Mouse (Mus musculus): ENCODE data around the gene Rac3.
"Not testable (repeated sequence)": the region's sequence is repeated elsewhere in the genome, so short reads cannot be mapped to it uniquely, and the experiment has no call there.

Gene Rac3

DNA sequence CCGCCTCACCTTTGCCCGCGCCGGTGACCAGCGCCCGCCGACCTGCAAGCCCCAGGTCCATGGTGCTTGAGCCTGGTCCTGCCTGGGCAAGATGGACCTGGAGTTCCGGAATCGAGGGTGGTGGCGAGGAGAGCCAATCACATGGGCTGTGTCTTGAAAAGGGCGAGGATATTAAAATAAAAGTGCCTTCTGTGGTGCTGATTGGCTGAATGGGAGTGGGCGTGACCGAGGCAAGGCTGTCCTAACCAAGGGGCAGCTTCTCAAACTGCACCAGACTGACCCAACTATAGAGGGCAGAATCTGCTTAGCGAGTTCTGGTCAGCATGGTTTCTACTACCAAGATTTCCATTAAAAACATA lies 5.9 kb downstream of the Rac3 start, which contains the start of gene Dcxr:
Gene Dcxr, minus strand, starts transcription at position 113 of the 359 bp plus-strand sequence.
- peak; percentile 76 for DNase-seq (ENCODE audit: extremely low read depth, low read depth, low spot score)

DNA sequence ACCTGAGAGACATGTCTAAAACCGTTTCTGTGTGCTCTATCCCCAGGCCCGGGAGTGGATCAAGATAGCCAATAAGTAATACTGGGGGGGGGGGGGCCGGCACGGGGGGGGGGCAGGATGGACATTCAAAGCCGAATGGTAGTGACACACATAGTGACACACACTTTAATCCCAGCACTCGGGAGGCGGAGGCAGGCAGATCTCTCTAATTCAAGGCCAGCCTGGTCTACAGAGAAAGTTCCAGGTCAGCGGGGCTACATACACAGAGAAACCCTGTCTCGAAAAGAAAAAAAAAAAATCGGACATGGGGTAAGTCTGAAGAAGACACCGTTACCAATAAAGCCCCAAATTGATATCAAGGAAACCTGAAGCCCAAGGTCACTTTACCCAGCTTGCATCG lies 6.3 kb downstream of the Rac3 start:
- no peak for DNase-seq (ENCODE audit: extremely low read depth, low read depth, low spot score)

DNA sequence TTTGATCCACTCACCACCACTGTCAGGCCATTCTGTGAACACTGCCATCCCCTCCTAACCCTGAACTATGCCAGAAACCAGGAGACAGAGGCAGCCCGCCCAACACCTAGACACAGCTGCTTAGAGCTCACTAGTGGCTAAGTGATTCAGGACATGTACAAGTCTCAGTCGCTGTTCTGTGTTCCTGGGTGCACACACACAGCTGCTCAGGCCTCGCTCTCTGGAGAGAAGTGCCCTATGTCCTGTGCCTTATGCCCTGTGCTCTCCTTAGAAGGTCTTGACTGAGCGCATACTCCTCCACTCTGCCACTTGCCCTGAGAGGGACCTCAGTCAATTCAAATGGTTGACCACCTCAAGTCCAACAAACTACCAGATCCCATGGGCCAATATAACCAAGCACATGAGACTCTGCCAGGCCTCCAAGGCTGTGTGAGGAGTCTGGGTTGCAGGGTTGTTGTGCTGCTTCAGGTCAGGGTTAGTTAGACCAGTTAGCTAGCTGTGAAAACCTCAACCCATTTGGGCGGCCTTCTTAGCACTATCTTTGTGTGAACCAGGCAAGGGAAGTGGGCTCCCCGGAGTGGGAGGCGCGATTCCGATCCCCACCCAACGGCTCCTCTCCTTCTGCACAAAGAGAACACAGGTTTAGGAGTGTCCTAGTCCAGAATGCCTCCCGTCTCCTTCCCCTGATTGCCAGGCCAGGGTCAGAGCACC lies 7.4 kb downstream of the Rac3 start:
- no peak for DNase-seq (ENCODE audit: extremely low read depth, low read depth, low spot score)

DNA sequence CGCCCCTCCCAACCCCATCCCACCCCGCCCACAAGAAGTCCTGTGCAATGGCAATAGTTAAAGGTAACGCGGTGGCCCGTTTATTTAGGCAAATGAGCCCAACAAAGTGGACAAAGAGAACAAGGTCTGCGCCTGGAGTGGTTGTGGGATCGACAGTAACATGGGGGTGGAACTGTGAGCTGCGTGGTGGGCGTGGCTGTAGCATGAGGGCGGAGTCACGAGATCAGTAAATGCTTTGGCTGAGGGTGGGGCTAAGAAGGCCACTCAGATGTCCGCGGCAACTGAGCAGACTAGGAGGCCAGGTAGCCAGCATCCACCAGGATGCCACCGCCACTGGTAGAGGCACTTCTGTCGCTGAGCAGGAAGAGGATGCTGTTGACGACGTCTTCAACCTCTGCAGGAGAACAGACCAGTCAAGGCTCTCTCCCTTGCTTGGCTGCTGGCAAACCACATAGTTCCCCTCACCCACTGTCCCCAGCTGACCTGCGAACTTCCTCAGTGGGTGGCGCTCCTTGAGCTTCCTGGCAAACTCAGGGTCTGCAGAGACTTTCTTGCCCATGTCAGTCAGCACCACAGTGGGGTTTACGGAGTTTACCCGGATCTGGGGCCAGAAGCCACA lies 8.3 kb downstream of the Rac3 start:
- DNase-seq (ENCODE audit: extremely low read depth, low read depth, low spot score): not testable (repeated sequence)

DNA sequence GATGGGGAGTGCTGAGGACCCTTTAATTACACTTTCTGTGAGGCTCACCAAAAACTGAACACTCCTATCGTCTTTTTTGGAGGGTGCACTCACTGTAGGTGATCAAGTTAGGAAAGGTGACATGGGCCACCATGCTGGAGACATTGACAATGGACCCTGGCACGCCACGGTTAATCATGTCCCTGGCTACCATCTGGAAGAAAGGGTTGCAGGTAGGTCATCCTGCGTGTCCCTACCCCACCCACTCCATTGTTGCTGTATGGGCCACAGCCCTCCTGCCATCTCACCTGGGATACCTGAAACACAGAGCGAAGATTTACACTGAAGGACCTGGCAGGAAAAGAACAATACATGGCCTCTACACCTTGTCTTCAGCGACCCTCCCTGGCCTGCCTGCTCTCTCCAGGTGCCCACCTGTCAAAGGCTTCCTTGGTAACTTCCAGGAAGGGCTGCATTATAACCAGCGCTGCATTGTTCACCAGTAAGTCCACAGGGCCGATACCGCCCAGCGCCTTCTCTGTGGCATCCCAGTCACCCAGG lies 9.1 kb downstream of the Rac3 start:
- no peak for DNase-seq (ENCODE audit: extremely low read depth, low read depth, low spot score)

DNA sequence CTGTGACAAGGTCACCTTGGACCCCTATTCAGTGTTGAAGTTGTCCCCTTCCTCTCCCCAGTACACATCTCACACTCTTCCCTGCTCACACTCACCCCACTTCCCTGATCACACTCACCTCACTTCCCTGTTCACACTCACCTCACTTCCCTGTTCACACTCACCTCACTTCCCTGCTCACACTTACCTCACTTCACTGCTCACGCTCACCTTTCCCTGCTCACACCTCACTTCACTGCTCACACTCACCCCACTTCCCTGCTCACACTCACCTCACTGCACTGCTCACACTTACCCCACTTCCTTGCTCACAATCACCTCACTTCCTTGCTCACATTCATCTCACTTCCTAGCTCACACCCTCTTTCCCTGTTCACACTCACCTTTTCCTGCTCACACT lies 10.1 kb downstream of the Rac3 start:
- DNase-seq (ENCODE audit: extremely low read depth, low read depth, low spot score): no peak

DNA sequence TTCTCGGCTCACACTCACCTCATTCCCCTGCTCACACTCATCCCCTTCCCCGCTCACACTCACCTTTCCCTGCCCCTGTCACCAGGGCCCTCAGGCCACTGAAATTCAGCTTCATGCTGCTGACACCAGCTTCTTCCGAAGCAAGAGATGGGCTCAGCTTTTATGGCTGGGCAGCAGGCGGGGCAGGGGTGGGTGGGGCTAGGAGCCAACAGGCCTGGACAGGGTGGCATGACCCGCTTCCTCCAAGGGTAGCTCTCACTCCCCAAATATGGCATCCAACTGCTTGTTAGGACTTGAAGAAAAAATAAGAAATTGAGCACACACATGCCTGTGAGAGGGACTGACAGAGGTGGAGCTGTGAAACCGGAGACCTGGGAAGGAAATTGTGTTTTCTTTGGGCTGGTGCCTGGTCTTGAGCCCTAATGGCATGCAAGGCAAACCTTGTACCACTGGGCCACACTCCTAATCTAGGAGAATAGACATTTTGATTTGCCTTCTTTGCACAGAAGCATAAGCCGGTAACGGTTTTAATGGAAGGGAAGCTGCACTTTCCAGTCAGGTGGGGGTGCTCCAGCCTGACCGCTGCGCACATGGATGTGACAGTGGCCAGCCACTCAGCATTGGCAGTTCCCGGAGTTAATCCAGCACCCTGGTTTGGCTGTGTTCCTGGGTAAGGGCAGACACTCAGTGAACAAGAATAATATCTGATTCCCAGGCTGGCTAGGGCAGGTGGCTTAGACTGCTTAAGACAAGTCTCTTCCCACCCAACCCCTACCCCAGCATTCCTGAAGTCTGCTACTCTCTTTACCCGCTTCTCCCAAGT lies 10.8 kb downstream of the Rac3 start, which contains the start of gene Cbr2:
Gene Cbr2, minus strand, starts transcription at position 257 of the 823 bp plus-strand sequence.
- peak; percentile 81 for DNase-seq (ENCODE audit: extremely low read depth, low read depth, low spot score)

DNA sequence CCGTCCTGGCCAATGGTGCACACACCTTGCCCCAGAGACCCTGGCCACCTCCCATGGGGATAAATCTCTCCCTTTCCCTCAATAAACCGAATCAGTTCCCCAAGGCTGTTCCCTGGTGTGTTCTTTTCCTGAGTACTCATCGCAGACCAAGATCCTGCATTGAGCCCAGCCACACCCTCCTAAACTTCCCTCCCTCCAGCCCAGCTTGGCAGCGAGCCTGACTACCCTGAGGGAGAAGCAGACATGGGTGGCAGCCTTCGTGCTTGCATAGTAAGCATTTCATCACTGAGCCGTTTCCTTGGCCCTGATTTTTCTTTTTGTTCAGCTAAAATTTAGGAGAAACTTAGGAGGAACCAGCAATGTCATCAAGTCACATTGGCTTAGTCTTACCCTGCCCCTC lies 12.3 kb downstream of the Rac3 start:
- no peak for DNase-seq (ENCODE audit: extremely low read depth, low read depth, low spot score)

DNA sequence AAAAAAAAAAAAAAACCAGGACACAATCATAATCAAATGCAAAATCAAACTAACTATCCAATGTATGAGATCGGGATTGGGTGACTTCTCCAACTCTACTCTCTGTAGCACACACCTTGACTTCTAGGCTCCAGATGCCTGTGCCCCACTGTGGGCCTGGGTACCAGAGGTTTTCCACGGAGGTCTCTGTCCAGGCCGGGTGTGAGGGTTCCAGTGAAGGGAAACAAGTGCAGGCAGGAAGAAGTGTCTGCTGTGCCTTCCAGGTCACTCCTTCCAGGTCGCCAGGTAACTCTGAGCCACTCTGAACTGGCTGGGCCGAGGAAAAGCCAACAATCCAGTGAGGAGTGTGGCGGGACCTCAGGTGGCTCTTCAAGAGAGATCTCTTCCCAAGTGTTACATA lies 15.2 kb downstream of the Rac3 start:
- no peak for DNase-seq (ENCODE audit: extremely low read depth, low read depth, low spot score)

DNA sequence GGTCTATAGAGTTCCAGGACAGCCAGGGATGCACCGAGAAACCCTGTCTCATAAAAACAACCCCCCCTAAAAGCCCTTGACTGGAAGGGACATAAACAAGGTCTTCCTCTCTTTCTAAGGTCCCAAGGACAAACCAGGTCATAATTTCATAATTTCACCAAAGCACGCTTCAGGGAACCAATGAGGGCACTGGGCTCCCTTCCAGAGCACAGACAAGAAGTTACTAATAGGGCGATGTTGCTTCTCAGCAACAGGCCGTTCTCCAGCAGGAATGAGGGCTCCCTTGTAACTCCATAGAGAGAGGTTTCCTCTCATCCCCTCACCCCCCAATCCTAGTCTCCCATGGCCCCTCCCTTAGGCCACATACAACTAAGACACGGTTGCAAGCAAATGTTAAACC lies 19.7 kb downstream of the Rac3 start:
- DNase-seq (ENCODE audit: extremely low read depth, low read depth, low spot score): no peak

DNA sequence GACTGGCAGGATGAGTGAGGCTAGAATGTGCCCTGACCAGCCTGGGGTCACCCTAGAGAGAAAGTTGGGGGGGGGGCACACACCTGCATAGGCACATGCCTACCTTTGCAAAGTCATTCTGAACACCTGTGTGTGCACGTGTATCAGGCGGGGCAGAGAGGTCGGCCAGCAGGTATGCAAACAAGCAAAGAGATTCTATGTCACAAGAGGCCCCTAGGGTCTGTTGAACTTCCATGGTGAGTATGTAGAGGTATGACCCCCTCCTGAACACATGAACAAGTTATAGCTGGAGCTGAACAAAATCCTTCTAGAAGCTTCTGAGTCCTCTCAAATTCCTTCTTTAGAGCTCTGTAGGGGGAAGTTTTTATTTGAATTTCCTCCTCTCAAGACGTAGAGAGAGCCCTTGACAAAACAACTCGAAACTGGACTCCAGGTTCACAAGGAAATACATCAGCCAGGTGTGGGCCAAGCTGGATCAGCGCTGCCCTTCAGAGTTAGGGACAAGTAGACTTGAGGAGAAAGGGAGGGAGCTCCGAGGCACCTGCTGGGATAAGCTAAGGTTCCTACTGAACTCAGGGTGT lies 22.9 kb downstream of the Rac3 start:
- DNase-seq (ENCODE audit: extremely low read depth, low read depth, low spot score): no peak

DNA sequence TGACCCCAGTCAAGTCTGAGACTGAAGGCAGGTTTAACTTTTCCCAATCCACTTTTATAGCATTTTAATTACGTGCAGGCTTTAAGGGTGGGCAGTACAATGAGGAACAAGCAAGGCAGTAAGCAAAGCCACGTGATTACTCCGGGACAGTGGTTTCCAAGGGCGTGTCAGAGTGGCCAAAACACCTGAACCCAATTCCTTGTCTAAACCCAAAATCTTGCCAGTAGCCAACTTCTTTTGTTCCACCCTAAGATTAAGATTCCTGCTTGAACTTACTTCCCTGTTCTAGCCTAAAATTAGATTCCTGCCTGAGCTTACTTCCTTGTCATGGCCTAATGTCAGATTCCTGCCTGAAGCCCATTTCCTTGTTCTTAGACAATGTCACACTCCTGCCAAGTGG lies 26.7 kb downstream of the Rac3 start:
- no peak for DNase-seq (ENCODE audit: extremely low read depth, low read depth, low spot score)

DNA sequence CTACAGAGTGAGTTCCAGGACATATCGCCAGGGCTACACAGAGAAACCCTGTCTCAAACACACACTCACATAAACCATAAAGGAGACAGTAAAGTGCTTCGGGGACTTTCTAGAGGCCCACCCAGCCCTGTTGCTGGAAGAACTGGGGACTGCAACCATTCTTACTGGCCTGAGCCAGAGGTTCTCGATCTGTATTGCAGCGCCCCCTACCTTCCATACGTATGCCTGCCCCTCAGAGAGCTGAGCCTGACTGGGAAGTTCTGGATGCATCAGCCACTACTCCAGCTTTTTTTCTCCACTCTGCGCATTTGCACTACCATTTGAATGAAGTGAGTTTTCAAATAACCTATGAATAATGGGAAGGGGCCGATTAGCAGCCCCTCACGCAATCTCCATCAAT lies 28.2 kb downstream of the Rac3 start:
- no peak for DNase-seq (ENCODE audit: extremely low read depth, low read depth, low spot score)

DNA sequence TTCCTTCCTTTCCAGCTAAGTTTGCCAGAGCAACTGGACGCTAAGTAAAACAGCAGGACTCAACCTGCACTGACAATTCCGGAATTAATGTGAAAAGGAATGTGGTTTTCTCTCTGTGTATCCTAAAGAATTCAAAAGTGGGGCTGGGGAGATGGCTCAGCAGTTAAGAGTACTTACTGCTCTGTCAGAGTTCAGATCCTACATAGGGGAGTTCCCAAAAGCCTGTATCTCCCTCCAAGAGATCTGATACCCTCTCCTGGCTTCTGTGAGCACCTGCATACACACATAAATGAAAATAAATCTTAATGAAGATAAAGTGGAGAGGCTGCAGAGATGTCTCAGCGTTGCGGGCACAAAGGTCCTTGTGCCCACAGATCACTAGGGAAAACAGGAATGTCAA lies 30.3 kb downstream of the Rac3 start:
- DNase-seq (ENCODE audit: extremely low read depth, low read depth, low spot score): no peak

DNA sequence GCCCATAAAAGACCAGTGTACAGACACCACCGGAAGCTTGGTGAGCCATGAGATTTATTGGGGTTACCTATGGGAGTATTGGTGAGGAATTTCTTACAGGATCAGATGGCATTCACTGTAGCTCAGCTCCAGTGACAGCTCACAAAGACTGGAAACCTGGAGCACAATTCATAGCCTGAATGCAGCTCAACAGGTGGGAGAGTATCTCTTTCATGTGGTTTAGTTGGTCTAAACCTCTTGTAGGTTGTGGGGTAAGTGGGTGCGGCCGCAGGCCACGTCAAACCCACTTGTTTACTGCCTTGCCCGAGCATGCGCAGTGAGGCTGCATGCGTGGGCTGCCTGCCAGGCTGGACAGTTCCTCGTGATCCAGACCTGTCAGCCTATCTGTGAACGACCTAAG lies 39.0 kb downstream of the Rac3 start:
- DNase-seq (ENCODE audit: extremely low read depth, low read depth, low spot score): no peak

DNA sequence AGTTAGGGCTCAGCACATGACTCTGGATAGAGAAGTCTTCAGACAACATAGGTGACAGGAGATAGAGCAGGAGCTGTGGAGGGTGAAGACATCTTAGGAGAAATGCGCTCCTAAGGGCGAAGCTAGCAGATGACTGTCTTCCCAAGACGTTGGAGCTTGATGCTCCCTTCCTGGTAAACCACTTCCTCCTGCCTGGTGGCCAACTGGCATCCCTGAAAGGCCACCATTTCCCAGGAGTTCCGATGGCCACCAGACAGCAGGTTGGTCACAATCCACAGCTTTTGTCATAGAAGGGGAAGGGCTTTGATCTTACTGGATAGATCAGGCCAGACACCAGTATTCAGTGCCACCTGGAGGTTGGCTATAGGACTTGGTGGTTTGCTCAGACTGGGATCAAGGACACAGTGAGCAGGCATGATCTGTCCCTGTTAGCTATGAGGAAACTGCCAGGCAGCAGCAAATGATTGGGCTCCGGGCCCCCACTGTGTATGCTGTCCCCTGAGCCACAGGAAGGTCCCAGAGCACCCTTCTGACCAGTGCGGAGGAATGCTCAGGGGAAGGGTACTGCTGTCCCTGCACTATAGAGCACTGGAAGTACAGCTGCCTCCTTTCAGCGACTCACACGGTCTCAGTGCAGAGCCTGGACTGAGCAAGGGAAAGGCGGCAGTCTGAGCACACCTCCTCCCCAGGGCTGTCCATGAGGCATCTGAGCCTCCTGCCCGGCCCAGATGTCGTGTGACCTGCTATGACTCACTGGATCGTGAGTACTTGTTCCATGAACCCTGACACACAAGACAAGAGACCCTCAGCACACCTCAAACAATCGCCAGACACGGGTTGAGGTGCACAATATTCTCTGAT lies 40.8 kb downstream of the Rac3 start:
- DNase-seq (ENCODE audit: extremely low read depth, low read depth, low spot score): no peak

DNA sequence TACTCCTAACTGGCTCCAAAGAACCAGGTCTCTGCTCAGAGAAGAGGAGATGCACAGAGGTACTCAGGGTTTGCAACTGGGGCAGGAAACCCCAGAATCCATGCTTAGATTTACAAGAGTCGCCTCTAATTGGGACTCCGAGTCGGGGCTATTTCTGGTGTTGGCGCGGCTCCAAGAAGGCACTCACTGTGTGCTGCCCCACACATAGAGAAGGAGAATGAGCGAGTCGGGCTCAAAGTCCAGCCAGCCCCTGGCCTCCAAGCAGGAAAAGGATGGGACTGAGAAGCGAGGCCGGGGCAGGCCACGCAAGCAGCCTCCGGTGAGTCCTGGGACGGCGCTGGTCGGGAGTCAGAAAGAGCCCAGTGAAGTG lies 41.4 kb downstream of the Rac3 start, which contains the start of gene Hmga1b:
Gene Hmga1b, plus strand, starts transcription at position 123 of the 370 bp plus-strand sequence.
- DNase-seq (ENCODE audit: extremely low read depth, low read depth, low spot score): not testable (repeated sequence)

DNA sequence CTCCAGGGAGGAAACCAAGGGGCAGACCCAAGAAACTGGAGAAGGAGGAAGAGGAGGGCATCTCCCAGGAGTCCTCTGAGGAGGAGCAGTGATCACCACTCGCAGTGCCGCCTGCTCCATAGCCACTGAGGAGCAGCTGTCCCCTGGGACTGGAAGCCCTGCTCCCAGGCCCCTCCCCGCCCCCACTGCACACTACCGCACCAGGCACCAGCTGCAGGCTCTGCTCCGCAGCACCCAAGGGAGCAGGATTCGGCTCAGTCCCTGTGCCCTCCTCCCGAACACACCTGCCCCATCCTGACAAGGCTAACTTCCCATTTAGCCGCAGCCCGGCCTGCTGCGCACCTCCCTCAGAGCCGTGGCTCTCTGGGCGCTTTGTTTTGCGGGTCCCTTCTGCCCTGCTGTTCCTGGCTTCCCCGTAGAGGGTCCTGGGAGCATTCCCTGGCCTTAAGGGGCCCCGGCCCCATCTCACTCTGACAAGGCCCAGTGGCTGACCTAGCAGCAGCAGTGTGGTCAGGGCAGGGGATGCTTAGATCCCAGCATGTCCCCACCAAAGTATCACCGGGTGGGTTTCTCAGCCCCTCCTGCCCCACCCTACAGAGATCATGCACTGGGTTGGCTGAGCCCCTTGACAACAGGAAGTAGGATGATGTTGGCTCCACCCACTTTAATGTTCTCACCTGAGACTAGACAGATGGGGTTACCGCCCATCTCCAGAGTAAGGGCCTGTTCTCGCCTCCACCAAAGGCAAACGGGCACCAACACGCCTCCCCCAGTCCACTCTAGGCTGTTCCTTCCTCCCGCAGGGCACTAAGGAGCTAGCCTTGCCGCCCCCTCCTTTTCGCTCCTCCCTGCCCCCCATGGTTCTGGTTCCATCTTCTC lies 42.1 kb downstream of the Rac3 start:
- DNase-seq (ENCODE audit: extremely low read depth, low read depth, low spot score): not testable (repeated sequence)

DNA sequence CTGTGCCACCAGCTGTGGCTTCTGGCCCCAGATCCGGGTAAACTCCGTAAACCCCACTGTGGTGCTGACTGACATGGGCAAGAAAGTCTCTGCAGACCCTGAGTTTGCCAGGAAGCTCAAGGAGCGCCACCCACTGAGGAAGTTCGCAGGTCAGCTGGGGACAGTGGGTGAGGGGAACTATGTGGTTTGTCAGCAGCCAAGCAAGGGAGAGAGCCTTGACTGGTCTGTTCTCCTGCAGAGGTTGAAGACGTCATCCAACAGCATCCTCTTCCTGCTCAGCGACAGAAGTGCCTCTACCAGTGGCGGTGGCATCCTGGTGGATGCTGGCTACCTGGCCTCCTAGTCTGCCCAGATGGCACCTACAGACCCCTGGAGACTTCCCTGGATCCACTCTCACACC lies 45.8 kb downstream of the Rac3 start:
- not testable (repeated sequence) for DNase-seq (ENCODE audit: extremely low read depth, low read depth, low spot score)

All from fat pad, adult 2 months (tissue).